ENCODE assay signal across 8 mouse cellular contexts in genomic region chr2:105687317-105687991, GRCm38 (mm10). TPM values are rescaled to one million over a fixed set of nuclear protein-coding genes. Genes with fewer than 3 reads are reported as not detected.
A peak's percentile ranks its signal among the peaks of the same experiment; 100 is the strongest.
DNase-seq lines count a peak whose midpoint lies in the region; ATAC-seq and TF ChIP-seq lines count a peak whose summit lies in the region.

No protein-coding gene starts in this region.

- peak; percentile 34 for ATAC-seq in forebrain, embryonic 16.5 days
- ATAC-seq in limb, embryonic 14.5 days (ENCODE audit: low FRiP score, low read depth): no peak
- ATAC-seq in neural tube, embryonic 15.5 days (ENCODE audit: low FRiP score): 0 out of 2 replicates have a peak, but pooled peaks have one; percentile 42

- DNase-seq in heart, embryonic 10.5 days (ENCODE audit: low spot score): no peak
- no peak for DNase-seq in heart, adult 9 months (ENCODE audit: low spot score in 2 of 2)
- DNase-seq in cerebellum, adult 18-20 months: peak; percentile 85 to 89
- DNase-seq in limb, embryonic 14.5 days (ENCODE audit: low spot score): no peak
- DNase-seq in adrenal gland, postnatal 10 days: no peak
- DNase-seq in left cerebral cortex, postnatal 36 days (ENCODE audit: low spot score in 2 of 2): no peak

- peak overlapping the region; percentile 62 for H3K4me2 ChIP-seq in forebrain, embryonic 16.5 days (ENCODE audit: low read length)
- H3K4me2 ChIP-seq in limb, embryonic 14.5 days (replicated peaks; ENCODE audit: low read depth, low read length, severe bottlenecking): peak overlapping the region; percentile 16; the same call in 1 of the 2 replicates
- H3K4me2 ChIP-seq in neural tube, embryonic 15.5 days: peak overlapping the region; percentile 46

- H3K36me3 ChIP-seq in heart, embryonic 10.5 days: no peaks in the 10 kb centered on the region
- no peaks in the 10 kb centered on the region for H3K36me3 ChIP-seq in forebrain, embryonic 16.5 days (ENCODE audit: control insufficient read depth, insufficient read depth)
- H3K36me3 ChIP-seq in limb, embryonic 14.5 days (ENCODE audit: control insufficient read depth, insufficient read depth, low read length): no peaks in the 10 kb centered on the region
- no peaks in the 10 kb centered on the region for H3K36me3 ChIP-seq in neural tube, embryonic 15.5 days

- intact Hi-C loops in left cerebral cortex, postnatal 36 days (cut with DNase I): loop anchor here (5.0 kb wide), 2 partner anchors 215 to 395 kb away; partner anchors contain the start of genes Elp4 and Immp1l

- peak overlapping the region; percentile 45 for H3K9ac ChIP-seq in forebrain, embryonic 16.5 days (replicated peaks; ENCODE audit: low read depth, low read length)
- H3K9ac ChIP-seq in limb, embryonic 14.5 days (ENCODE audit: low read depth, low read length, severe bottlenecking): no peak overlapping the region
- no peak overlapping the region for H3K9ac ChIP-seq in neural tube, embryonic 15.5 days (replicated peaks)

- H3K9me3 ChIP-seq in heart, embryonic 10.5 days: no peaks in the 10 kb centered on the region
- H3K9me3 ChIP-seq in forebrain, embryonic 16.5 days (ENCODE audit: control insufficient read depth, low read length): no peaks in the 10 kb centered on the region
- no peaks in the 10 kb centered on the region for H3K9me3 ChIP-seq in limb, embryonic 14.5 days (ENCODE audit: control insufficient read depth, low read length)
- H3K9me3 ChIP-seq in neural tube, embryonic 15.5 days (replicated peaks): no peaks in the 10 kb centered on the region

- peaks cover 98% of the 10 kb centered on the region for H3K27me3 ChIP-seq in heart, embryonic 10.5 days (ENCODE audit: insufficient read depth, poor library complexity, severe bottlenecking)
- H3K27me3 ChIP-seq in forebrain, embryonic 16.5 days (replicated peaks; ENCODE audit: control insufficient read depth, insufficient read depth, low read length): peaks cover 18% of the 10 kb centered on the region
- H3K27me3 ChIP-seq in limb, embryonic 14.5 days (ENCODE audit: control insufficient read depth, insufficient read depth, low read length): peaks cover 95% of the 10 kb centered on the region
- H3K27me3 ChIP-seq in neural tube, embryonic 15.5 days (replicated peaks): peaks cover 82% of the 10 kb centered on the region

- 1% methylated on average over 13 of the region's 13 CpGs for WGBS in heart, embryonic 10.5 days
- WGBS in forebrain, embryonic 16.5 days: 10% methylated on average over 13 of the region's 13 CpGs
- WGBS in limb, embryonic 14.5 days: 1% methylated on average over 13 of the region's 13 CpGs
- 12% methylated on average over 13 of the region's 13 CpGs for WGBS in neural tube, embryonic 15.5 days

- H3K4me1 ChIP-seq in heart, embryonic 10.5 days: peaks cover 34% of the 10 kb centered on the region
- peaks cover 62% of the 10 kb centered on the region for H3K4me1 ChIP-seq in forebrain, embryonic 16.5 days (replicated peaks; ENCODE audit: control insufficient read depth, insufficient read depth, low read length)
- 0 out of 2 replicates have a peak, but pooled peaks cover 5% of the 10 kb centered on the region for H3K4me1 ChIP-seq in limb, embryonic 14.5 days (ENCODE audit: control insufficient read depth, insufficient read depth, low read length)
- peaks cover 32% of the 10 kb centered on the region for H3K4me1 ChIP-seq in neural tube, embryonic 15.5 days

- peak overlapping the region; percentile 52 for H3K4me3 ChIP-seq in heart, embryonic 10.5 days
- peak overlapping the region; percentile 31 for H3K4me3 ChIP-seq in forebrain, embryonic 16.5 days (replicated peaks; ENCODE audit: low read length)
- peak overlapping the region; percentile 13; the same call in 1 of the 2 replicates for H3K4me3 ChIP-seq in limb, embryonic 14.5 days (replicated peaks; ENCODE audit: low read length)
- peak overlapping the region; percentile 14; the same call in 1 of the 2 replicates for H3K4me3 ChIP-seq in neural tube, embryonic 15.5 days (replicated peaks)

- no peak for TF ChIP-seq POLR2A in limb, embryonic 14.5 days (IDR thresholded peaks at IDR 0.05; ENCODE audit: borderline replicate concordance, extremely low read depth, insufficient read depth, insufficient read length)

- H3K27ac ChIP-seq in heart, embryonic 10.5 days: no peak overlapping the region
- peak overlapping the region; percentile 79 for H3K27ac ChIP-seq in forebrain, embryonic 16.5 days (ENCODE audit: low read length)
- H3K27ac ChIP-seq in limb, embryonic 14.5 days (replicated peaks; ENCODE audit: low read depth, low read length): no peak overlapping the region
- H3K27ac ChIP-seq in neural tube, embryonic 15.5 days (replicated peaks): no peak overlapping the region

RNA-seq across cellular contexts. Expression of gene Pax6, which starts 18.8 kb away (rescaled TPM):
- 0.28 and 0.54 TPM in 2 replicates for polyA plus RNA-seq in heart, embryonic 10.5 days (2016; fragmentation: Nextera tagmentation; extraction: Ambion mirVana)
- 39.9 and 42.2 TPM in 2 replicates for polyA plus RNA-seq in forebrain, embryonic 16.5 days (2015; fragmentation: Nextera tagmentation; extraction: Ambion mirVana)
- polyA plus RNA-seq in limb, embryonic 14.5 days (2012; rRNA removed): 0.36 and 0.44 TPM in 2 replicates
- 0.23 and 0.48 TPM in 2 replicates for polyA plus RNA-seq in limb, embryonic 14.5 days (2014; fragmentation: Nextera tagmentation; extraction: Ambion mirVana)
- polyA plus RNA-seq in neural tube, embryonic 15.5 days (2015; fragmentation: Nextera tagmentation; extraction: Ambion mirVana): 9.4 and 11.4 TPM in 2 replicates
- under 1 TPM in 1 of 2 experiments, not detected in 1; 0.36 TPM for total RNA-seq in adrenal gland, postnatal 10 days (2021)
- 10 to 100 TPM in 1 of 2 experiments, 1 to 10 TPM in 1; 8.1 to 12.4 TPM for total RNA-seq in left cerebral cortex, postnatal 36 days (2021)

Comparison
In these comparisons a context has a peak if more than half of its experiments do, and no peak if none do; other contexts are left out.
1. DNase-seq: peak in cerebellum, adult 18-20 months (2 of 2); none in heart, embryonic 10.5 days (single experiment), heart, adult 9 months (0 of 2), limb, embryonic 14.5 days (single experiment), adrenal gland, postnatal 10 days (single experiment) and left cerebral cortex, postnatal 36 days (0 of 2).
2. Peak in every context shown above with its lines, with median percentiles within 50 percentile points of each other: H3K4me3 ChIP-seq and H3K4me2 ChIP-seq.